ENCODE assay signal across 23 mouse cellular contexts in the genomic region with DNA sequence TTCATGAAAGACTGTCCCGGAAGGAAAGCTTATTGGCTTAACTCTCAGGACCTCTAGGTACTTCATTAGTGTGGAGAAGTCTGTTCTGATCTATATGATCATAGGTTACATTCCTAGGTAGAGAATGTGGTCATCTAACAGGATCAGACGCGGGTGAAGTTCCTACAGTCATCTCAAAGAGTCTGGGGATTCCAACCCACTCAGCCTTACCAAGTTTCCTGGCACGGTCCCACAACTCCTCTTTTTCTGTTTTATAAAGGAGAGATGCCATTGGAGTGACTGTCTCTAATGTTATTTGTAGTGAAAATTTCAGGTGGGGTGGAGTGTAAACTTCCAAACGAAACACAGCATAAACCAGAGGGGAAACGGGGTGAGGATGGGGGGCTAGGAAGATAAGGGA.
A peak's percentile ranks its signal among the peaks of the same experiment; 100 is the strongest.
DNase-seq lines count a peak whose midpoint lies in the region; ATAC-seq and TF ChIP-seq lines count a peak whose summit lies in the region.
"Had no signal": no experiment of that assay in that cellular context is flagged by ENCODE, and none has a peak within 500 bp of the region (broad histone marks: within the 10 kb centered on the region; RNA-seq: fewer than 3 reads in every experiment).

No protein-coding gene starts in this region.

- TF ChIP-seq CTCF in Patski (IDR thresholded peaks at IDR 0.05): no peak
- TF ChIP-seq CTCF in lung, adult 2 months (IDR thresholded peaks at IDR 0.05; ENCODE audit: insufficient read depth, low read length): no peak

- H3K27ac ChIP-seq in liver, embryonic 12.5 days: no peak overlapping the region

- no peaks in the 10 kb centered on the region for H3K4me1 ChIP-seq in liver, embryonic 12.5 days
- no peaks in the 10 kb centered on the region for H3K4me1 ChIP-seq in lung, adult 2 months (ENCODE audit: control insufficient read depth, insufficient read depth, low read length)

- CTCF ChIA-PET in Patski (lab: Charles Lee): no interaction called here

- peak; percentile 60 for ATAC-seq in Patski
- no peak for ATAC-seq in liver, embryonic 12.5 days
- ATAC-seq: activated CD4-positive, CD25-positive, alpha-beta regulatory T cell, adult 4 months; CD4-positive, CD25-positive, alpha-beta regulatory T cell, adult 4 months had no signal

- no peak for TF ChIP-seq POLR2A in lung, adult 2 months (IDR thresholded peaks at IDR 0.05; ENCODE audit: borderline replicate concordance, extremely low read depth, low read depth, low read length)

- no peaks in the 10 kb centered on the region for H3K9me3 ChIP-seq in liver, embryonic 12.5 days (replicated peaks)
- H3K9me3 ChIP-seq: G1E had no signal

- no peak overlapping the region for H3K9ac ChIP-seq in liver, embryonic 12.5 days

- 72% methylated on average over 6 of the region's 6 CpGs for WGBS in liver, embryonic 12.5 days (ENCODE audit: insufficient replicate concordance)
- 82% methylated on average over 6 of the region's 6 CpGs for whole genome bisulfite sequencing in lung, adult 2 months

- H3K4me3 ChIP-seq in liver, embryonic 12.5 days: no peak overlapping the region
- no peak overlapping the region for H3K4me3 ChIP-seq in lung, adult 2 months (replicated peaks; ENCODE audit: extremely low read depth, low read depth, low read length)

- POLR2A ChIA-PET in Patski (lab: Charles Lee): interaction anchor here (1.1 kb wide), 1 partner anchor 10 kb away, joined by 3 read pairs; no protein-coding TSS in a partner anchor

- peak; percentile 70 for DNase-seq in Muller cell, postnatal 12 days (ENCODE audit: inconsistent ontology term)
- DNase-seq in NIH3T3 (ENCODE audit: low read depth): peak; percentile 24
- peak; percentile 25 for DNase-seq in Patski (ENCODE audit: low read depth, low spot score)
- no peak for DNase-seq in thymus, postnatal 4 days
- no peak for DNase-seq in lung, adult 2 months
- DNase-seq: adrenal gland, adult 2 months; adrenal gland, adult 8-10 months; adrenal gland, postnatal 10 days; adrenal gland, postnatal 14 days; adrenal gland, postnatal 25 days; adrenal gland, postnatal 36 days; B cell, adult 2 months; cerebellum, adult 11 months; cerebellum, adult 11-12 months; cerebellum, adult 18-20 months; cerebellum, adult 2 months; cerebellum, adult 8-10 months; cerebellum, adult 9-10 months had no signal

- H3K27me3 ChIP-seq in Patski: no peaks in the 10 kb centered on the region
- H3K27me3 ChIP-seq in liver, embryonic 12.5 days (replicated peaks): no peaks in the 10 kb centered on the region
- H3K27me3 ChIP-seq: CH12.LX had no signal

- no peaks in the 10 kb centered on the region for H3K36me3 ChIP-seq in liver, embryonic 12.5 days
- H3K36me3 ChIP-seq: G1E had no signal

- in situ Hi-C loops in Patski (cut with MboI; ENCODE audit: low pct_unique_long_range_greater_than_20kb): no loop called here

- H3K4me2 ChIP-seq in liver, embryonic 12.5 days: no peak overlapping the region

Comparison
In these comparisons a context has a peak if more than half of its experiments do, and no peak if none do; other contexts are left out.
1. DNase-seq: peak in Muller cell, postnatal 12 days (single experiment), NIH3T3 (single experiment) and Patski (single experiment); none in thymus, postnatal 4 days (single experiment) and lung, adult 2 months (single experiment).